Mouse (Mus musculus): Measurements from ENCODE around the gene Trpc6.

- TF ChIP-seq POLR2A (IDR thresholded peaks at IDR 0.05; ENCODE audit: borderline replicate concordance, control insufficient read depth, low read depth, low read length) (no peak), CTCF (IDR thresholded peaks at IDR 0.05; ENCODE audit: control insufficient read depth, insufficient read depth, low read length) (no peak)
These were observed 132.7 kb downstream of the Trpc6 start for GRCm38 (mm10) chr9:8676607-8677006.

Measured in bone marrow, adult 2 months (tissue).